Mouse (Mus musculus): ENCODE measurements at regions not wholly inside any gene's neighbourhood (a gene's known extent, or its start where the extent isn't known, plus 50 kb on each side); places are given as distances from the start of the nearest gene placed in this dataset.

GRCm38 (mm10) chr8:41485163-41485562, 68.3 kb upstream of the Frg1 start:
- DNase-seq, result no peak

DNA sequence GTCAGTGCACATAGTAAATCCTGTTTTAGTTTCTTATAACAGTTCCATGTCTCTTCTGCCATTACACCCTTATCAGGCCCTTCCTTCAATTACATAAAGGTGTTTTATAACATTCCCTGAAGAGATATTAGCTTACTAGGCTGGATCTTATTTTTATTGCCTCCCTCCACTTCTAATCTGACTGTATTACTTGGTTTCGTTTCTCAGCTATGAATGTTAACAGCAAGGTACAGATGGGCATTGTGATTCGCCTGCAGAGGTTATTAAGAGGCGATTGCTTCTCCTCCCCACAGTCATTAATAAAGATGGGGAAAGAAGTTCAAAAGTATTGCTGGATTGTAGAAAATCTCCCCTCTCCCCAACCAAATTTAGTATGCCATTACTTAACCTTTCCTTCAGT, 66.4 kb upstream of the Frg1 start:
- no peak for DNase-seq

GRCm38 (mm10) chr8:41472992-41473699, 56.3 kb upstream of the Frg1 start:
- no peak for DNase-seq

DNA sequence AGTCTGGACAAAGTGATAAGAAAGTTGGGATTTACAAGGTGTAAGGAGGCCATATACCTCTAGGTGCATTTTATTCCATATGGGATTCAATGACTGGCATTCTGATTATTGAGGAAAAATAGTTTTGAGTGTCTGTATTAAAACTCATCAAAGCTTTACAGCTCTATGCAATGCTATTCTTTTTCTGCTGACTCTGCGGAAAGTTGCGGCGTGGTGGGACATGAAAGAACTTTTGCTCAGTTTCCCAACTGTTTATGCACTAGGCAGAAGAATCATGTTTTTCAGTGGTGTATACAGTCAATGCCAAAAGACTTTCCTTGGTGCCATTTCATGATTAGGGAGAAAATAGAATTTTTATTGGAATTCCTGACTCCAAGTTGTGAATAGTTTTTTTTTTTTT, 55.4 kb upstream of the Frg1 start:
- no peak for DNase-seq
